25 mouse cellular contexts compared by ENCODE assay signal in genomic region chr6:70822386-70822910, GRCm38 (mm10). TPM values are rescaled to one million over a fixed set of nuclear protein-coding genes. Genes with fewer than 3 reads are reported as not detected.
DNase-seq lines count a peak whose midpoint lies in the region; ATAC-seq lines count a peak whose summit lies in the region.
"Had no signal": no experiment of that assay in that cellular context is flagged by ENCODE, and none has a peak within 500 bp of the region (broad histone marks: within the 10 kb centered on the region; RNA-seq: fewer than 3 reads in every experiment).

No protein-coding gene starts in this region.

- H3K4me3 ChIP-seq in heart, embryonic 15.5 days: no peak overlapping the region
- H3K4me3 ChIP-seq in hindbrain, embryonic 12.5 days: no peak overlapping the region
- H3K4me3 ChIP-seq: forebrain, embryonic 13.5 days; layer of hippocampus, adult 2 months; liver, embryonic 13.5 days; lung, embryonic 15.5 days; megakaryocyte, embryonic 14.5 days; midbrain, embryonic 13.5 days; neural tube, embryonic 12.5 days had no signal

- no peaks in the 10 kb centered on the region for H3K27me3 ChIP-seq in heart, embryonic 15.5 days
- H3K27me3 ChIP-seq in hindbrain, embryonic 12.5 days: no peaks in the 10 kb centered on the region
- H3K27me3 ChIP-seq: forebrain, embryonic 13.5 days; liver, embryonic 13.5 days; lung, embryonic 15.5 days; megakaryocyte, embryonic 14.5 days; midbrain, embryonic 13.5 days; neural tube, embryonic 12.5 days had no signal

- peaks cover 20% of the 10 kb centered on the region for H3K4me1 ChIP-seq in heart, embryonic 15.5 days (replicated peaks)
- H3K4me1 ChIP-seq in hindbrain, embryonic 12.5 days: peaks cover 8% of the 10 kb centered on the region
- H3K4me1 ChIP-seq: neural tube, embryonic 12.5 days had no signal

- peak; percentile 25 for DNase-seq in adrenal gland, adult 2 months
- DNase-seq in adrenal gland, postnatal 36 days: no peak
- no peak for DNase-seq in heart, adult 8-10 months (ENCODE audit: low spot score)
- DNase-seq in thymus, postnatal 0 days (ENCODE audit: low spot score): peak; percentile 58
- DNase-seq in thymus, postnatal 10 days (ENCODE audit: low spot score in 2 of 2): no peak
- DNase-seq in MN1 (ENCODE audit: low spot score): no peak
- DNase-seq: adrenal gland, adult 8-10 months; cerebellum, adult 18-20 months; cerebellum, postnatal 36 days; gastrocnemius, postnatal 36 days; kidney, adult 9 months; kidney, postnatal 25 days; liver, embryonic 13.5 days; lung, postnatal 36 days; right cerebral cortex, postnatal 14 days had no signal

- H3K9ac ChIP-seq in heart, embryonic 15.5 days: no peak overlapping the region
- no peak overlapping the region for H3K9ac ChIP-seq in hindbrain, embryonic 12.5 days
- H3K9ac ChIP-seq: forebrain, embryonic 13.5 days; liver, embryonic 13.5 days; lung, embryonic 15.5 days; midbrain, embryonic 13.5 days; neural tube, embryonic 12.5 days had no signal

- peak overlapping the region; percentile 71 for H3K27ac ChIP-seq in heart, embryonic 15.5 days
- H3K27ac ChIP-seq in hindbrain, embryonic 12.5 days: no peak overlapping the region
- H3K27ac ChIP-seq: forebrain, embryonic 13.5 days; layer of hippocampus, adult 2 months; liver, embryonic 13.5 days; lung, embryonic 15.5 days; midbrain, embryonic 13.5 days; neural tube, embryonic 12.5 days; stomach, postnatal 0 days had no signal

- no peaks in the 10 kb centered on the region for H3K36me3 ChIP-seq in heart, embryonic 15.5 days
- no peaks in the 10 kb centered on the region for H3K36me3 ChIP-seq in hindbrain, embryonic 12.5 days
- H3K36me3 ChIP-seq: liver, embryonic 13.5 days; lung, embryonic 15.5 days; midbrain, embryonic 13.5 days; neural tube, embryonic 12.5 days had no signal

- ATAC-seq in heart, embryonic 15.5 days (replicated peaks; ENCODE audit: insufficient number of reproducible peaks, insufficient read depth, low FRiP score, low read depth): no peak
- no peak for ATAC-seq in hindbrain, embryonic 12.5 days (ENCODE audit: low FRiP score)
- ATAC-seq: forebrain, embryonic 13.5 days; hindbrain, embryonic 16.5 days; midbrain, embryonic 13.5 days had no signal

- WGBS in heart, embryonic 15.5 days: 38% methylated on average over 5 of the region's 5 CpGs
- 69% methylated on average over 5 of the region's 5 CpGs for WGBS in hindbrain, embryonic 12.5 days

- H3K9me3 ChIP-seq in heart, embryonic 15.5 days (replicated peaks): no peaks in the 10 kb centered on the region
- H3K9me3 ChIP-seq in hindbrain, embryonic 12.5 days (replicated peaks): no peaks in the 10 kb centered on the region
- H3K9me3 ChIP-seq: forebrain, embryonic 13.5 days; liver, embryonic 13.5 days; lung, embryonic 15.5 days; midbrain, embryonic 13.5 days; neural tube, embryonic 12.5 days had no signal

- no peak overlapping the region for H3K4me2 ChIP-seq in heart, embryonic 15.5 days
- H3K4me2 ChIP-seq in hindbrain, embryonic 12.5 days (replicated peaks): no peak overlapping the region
- H3K4me2 ChIP-seq: forebrain, embryonic 13.5 days; liver, embryonic 13.5 days; lung, embryonic 15.5 days; midbrain, embryonic 13.5 days; neural tube, embryonic 12.5 days had no signal

RNA-seq across cellular contexts. Expression of gene Eif2ak3, which starts 21.9 kb away (rescaled TPM):
- 10 to 100 TPM; 18.1 to 21.1 TPM for total RNA-seq in adrenal gland, adult 2 months (2021)
- polyA plus RNA-seq in adrenal gland, adult 2 months (2012; rRNA removed): 11.5 and 13.2 TPM in 2 replicates
- total RNA-seq in adrenal gland, postnatal 36 days (2021): 10 to 100 TPM; 19.4 to 20.0 TPM
- 5.2 and 7.5 TPM in 2 replicates for polyA plus RNA-seq in heart, embryonic 15.5 days (2015; fragmentation: Nextera tagmentation; extraction: Ambion mirVana)
- 1 to 10 TPM; 6.3 to 8.9 (median 7.6) TPM for total RNA-seq in heart, adult 8-10 months (2022)
- 17.4 and 18.0 TPM in 2 replicates for polyA plus RNA-seq in thymus, postnatal 0 days (2015; fragmentation: Nextera tagmentation; extraction: Ambion mirVana)
- polyA plus RNA-seq in hindbrain, embryonic 12.5 days (2016; fragmentation: Nextera tagmentation; extraction: Ambion mirVana): 16.1 and 17.6 TPM in 2 replicates

RNA-seq across cellular contexts. Expression of gene Rpia, which starts 30.4 kb away (rescaled TPM):
- total RNA-seq in adrenal gland, adult 2 months (2021): 10 to 100 TPM; 15.6 to 16.8 TPM
- 6.2 and 6.9 TPM in 2 replicates for polyA plus RNA-seq in adrenal gland, adult 2 months (2012; rRNA removed)
- total RNA-seq in adrenal gland, postnatal 36 days (2021): 10 to 100 TPM; 18.5 to 25.0 TPM
- polyA plus RNA-seq in heart, embryonic 15.5 days (2015; fragmentation: Nextera tagmentation; extraction: Ambion mirVana): 1.1 and 1.4 TPM in 2 replicates
- total RNA-seq in heart, adult 8-10 months (2022): 10 to 100 TPM; 11.6 to 15.0 (median 13.4) TPM
- 3.6 and 5.1 TPM in 2 replicates for polyA plus RNA-seq in thymus, postnatal 0 days (2015; fragmentation: Nextera tagmentation; extraction: Ambion mirVana)
- polyA plus RNA-seq in hindbrain, embryonic 12.5 days (2016; fragmentation: Nextera tagmentation; extraction: Ambion mirVana): 3.2 and 3.5 TPM in 2 replicates

Comparison
In these comparisons a context has a peak if more than half of its experiments do, and no peak if none do; other contexts are left out.
1. DNase-seq: peak in adrenal gland, adult 2 months (single experiment) and thymus, postnatal 0 days (single experiment); none in adrenal gland, postnatal 36 days (0 of 2), heart, adult 8-10 months (single experiment), thymus, postnatal 10 days (0 of 2) and MN1 (single experiment).